In the genomic region with DNA sequence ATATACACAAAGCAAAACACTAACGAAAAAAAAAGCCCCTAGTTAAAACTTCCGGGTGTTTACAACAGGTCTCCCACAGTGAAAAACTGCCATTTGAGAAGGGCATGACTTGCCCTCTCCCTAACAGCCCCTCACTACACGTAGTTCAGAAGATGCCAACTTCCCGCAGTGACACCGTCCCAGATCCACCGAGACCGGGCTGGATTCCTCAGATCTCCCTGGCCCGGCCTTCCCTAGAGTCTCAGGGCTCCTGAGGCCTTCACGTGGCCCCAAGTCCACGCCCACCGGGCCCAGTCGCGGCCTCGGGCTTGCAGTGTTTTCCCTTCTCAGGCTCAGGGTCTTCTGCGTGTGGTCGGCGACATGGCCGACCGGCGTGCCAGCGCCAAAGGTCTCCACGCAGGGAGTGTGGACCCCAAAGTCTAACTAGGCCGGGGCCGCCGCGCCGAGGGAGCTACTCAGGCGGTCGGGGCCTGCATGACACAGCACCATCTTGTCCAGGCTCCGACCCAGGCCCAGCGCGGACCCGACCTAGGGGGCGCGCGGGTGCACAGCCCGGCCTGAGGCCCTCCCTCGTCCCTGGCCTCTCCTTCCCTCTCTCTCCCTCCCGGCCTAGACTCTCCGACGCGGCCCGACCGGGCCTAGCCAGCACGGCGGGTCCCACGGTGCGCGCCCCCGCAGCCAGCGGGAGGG, we compare ENCODE assay signal across 8 mouse cellular contexts. TPM values are rescaled to one million over a fixed set of nuclear protein-coding genes. Genes with fewer than 3 reads are reported as not detected.
A peak's percentile ranks its signal among the peaks of the same experiment; 100 is the strongest.
DNase-seq lines count a peak whose midpoint lies in the region; ATAC-seq lines count a peak whose summit lies in the region.

No protein-coding gene starts in this region.

- WGBS in hindbrain, embryonic 15.5 days = under 1% methylated on average over 47 of the region's 51 CpGs
- WGBS in macrophage (ENCODE audit: missing documents) = under 1% methylated on average over 48 of the region's 51 CpGs

- peak overlapping the region; percentile 88 for H3K9ac ChIP-seq in hindbrain, embryonic 15.5 days

- H3K4me1 ChIP-seq in hindbrain, embryonic 15.5 days (replicated peaks) = peaks cover 29% of the 10 kb centered on the region

- H3K79me2 ChIP-seq in macrophage (ENCODE audit: inconsistent target) = peaks cover 50% of the 10 kb centered on the region

- peak overlapping the region; percentile 81 for H3K4me2 ChIP-seq in hindbrain, embryonic 15.5 days

- peak; percentile 76 for ATAC-seq in hindbrain, embryonic 15.5 days (ENCODE audit: low FRiP score, low read depth)

- H3K36me3 ChIP-seq in hindbrain, embryonic 15.5 days = peaks cover 17% of the 10 kb centered on the region
- peaks cover 10% of the 10 kb centered on the region for H3K36me3 ChIP-seq in macrophage (ENCODE audit: inconsistent target)

- DNase-seq in T-cell, adult 2 months (ENCODE audit: low spot score) = peak; percentile 64
- peak; percentile 63 to 72 for DNase-seq in cerebellum, postnatal 36 days
- DNase-seq in frontal cortex, postnatal 36 days (ENCODE audit: low spot score in 2 of 2) = peak; percentile 65 to 67
- peak; percentile 54 to 69 for DNase-seq in left cerebral cortex, adult 18-20 months (ENCODE audit: low spot score in 2 of 2)
- DNase-seq in retina, postnatal 7 days (ENCODE audit: low read depth, low spot score) = peak; percentile 57
- DNase-seq in urinary bladder, adult 2 months (ENCODE audit: low spot score) = peak; percentile 70

- H3K9me3 ChIP-seq in hindbrain, embryonic 15.5 days = no peaks in the 10 kb centered on the region

- H3K27ac ChIP-seq in hindbrain, embryonic 15.5 days (replicated peaks) = peak overlapping the region; percentile 99
- peak overlapping the region; percentile 51 for H3K27ac ChIP-seq in macrophage

- no peaks in the 10 kb centered on the region for H3K27me3 ChIP-seq in hindbrain, embryonic 15.5 days

- peak overlapping the region; percentile 92 for H3K4me3 ChIP-seq in hindbrain, embryonic 15.5 days
- H3K4me3 ChIP-seq in macrophage (ENCODE audit: inconsistent target) = peak overlapping the region; percentile 87

RNA-seq across cellular contexts. Expression of a gene that starts 0.7 kb away (rescaled TPM):
- polyA plus RNA-seq in hindbrain, embryonic 15.5 days (2015; fragmentation: Nextera tagmentation; extraction: Ambion mirVana) = 469 and 479 TPM in 2 replicates
- 100 to 1,000 TPM; 180 to 185 TPM for total RNA-seq in left cerebral cortex, adult 18-20 months (2021)
- total RNA-seq in macrophage (2018; cell fraction: chromatin; rRNA removed) = 100 to 1,000 TPM; 172 to 367 (median 288) TPM
- 100 to 1,000 TPM; 158 to 277 (median 228) TPM for total RNA-seq in macrophage (2018; cell fraction: cytosol; rRNA removed)
- total RNA-seq in macrophage (2018; cell fraction: nucleus; rRNA removed) = 100 to 1,000 TPM; 165 to 357 (median 254) TPM
- polyA plus RNA-seq in macrophage (2018) = 191 to 290 TPM (median 215 TPM) in 3 replicates
- 176 and 192 TPM in 2 replicates for polyA plus RNA-seq in urinary bladder, adult 2 months (2012; rRNA removed)

RNA-seq across cellular contexts. Expression of a gene that starts 10.7 kb away (rescaled TPM):
- 21.1 and 25.4 TPM in 2 replicates for polyA plus RNA-seq in hindbrain, embryonic 15.5 days (2015; fragmentation: Nextera tagmentation; extraction: Ambion mirVana)
- total RNA-seq in left cerebral cortex, adult 18-20 months (2021) = 10 to 100 TPM; 10.3 to 11.6 TPM
- 10 to 100 TPM in 19 of 26 experiments, 1 to 10 TPM in 7; 2.5 to 44.7 (median 20.7) TPM for total RNA-seq in macrophage (2018; cell fraction: chromatin; rRNA removed)
- 10 to 100 TPM in 6 of 26 experiments, 1 to 10 TPM in 20; 5.5 to 11.2 (median 8.3) TPM for total RNA-seq in macrophage (2018; cell fraction: cytosol; rRNA removed)
- 10 to 100 TPM in 16 of 26 experiments, 1 to 10 TPM in 10; 3.3 to 28.6 (median 18.6) TPM for total RNA-seq in macrophage (2018; cell fraction: nucleus; rRNA removed)
- 4.6 to 9.0 TPM (median 7.8 TPM) in 3 replicates for polyA plus RNA-seq in macrophage (2018)
- 9.5 and 11.6 TPM in 2 replicates for polyA plus RNA-seq in urinary bladder, adult 2 months (2012; rRNA removed)

RNA-seq across cellular contexts. Expression of a gene that starts 26.0 kb away (rescaled TPM):
- 28.9 and 29.6 TPM in 2 replicates for polyA plus RNA-seq in hindbrain, embryonic 15.5 days (2015; fragmentation: Nextera tagmentation; extraction: Ambion mirVana)
- 10 to 100 TPM; 24.1 to 25.4 TPM for total RNA-seq in left cerebral cortex, adult 18-20 months (2021)
- 10 to 100 TPM in 21 of 26 experiments, 1 to 10 TPM in 5; 5.2 to 38.0 (median 19.7) TPM for total RNA-seq in macrophage (2018; cell fraction: chromatin; rRNA removed)
- total RNA-seq in macrophage (2018; cell fraction: cytosol; rRNA removed) = 1 to 10 TPM; 3.6 to 7.9 (median 5.3) TPM
- 10 to 100 TPM in 25 of 26 experiments, 1 to 10 TPM in 1; 6.2 to 33.9 (median 18.6) TPM for total RNA-seq in macrophage (2018; cell fraction: nucleus; rRNA removed)
- 2.5 to 5.6 TPM (median 4.2 TPM) in 3 replicates for polyA plus RNA-seq in macrophage (2018)
- polyA plus RNA-seq in urinary bladder, adult 2 months (2012; rRNA removed) = 12.7 and 13.1 TPM in 2 replicates

RNA-seq across cellular contexts. Expression of a gene that starts 30.2 kb away (rescaled TPM):
- 0.41 and 0.68 TPM in 2 replicates for polyA plus RNA-seq in hindbrain, embryonic 15.5 days (2015; fragmentation: Nextera tagmentation; extraction: Ambion mirVana)
- not detected for total RNA-seq in left cerebral cortex, adult 18-20 months (2021)
- total RNA-seq in macrophage (2018; cell fraction: chromatin; rRNA removed) = not detected
- total RNA-seq in macrophage (2018; cell fraction: cytosol; rRNA removed) = under 1 TPM in 1 of 26 experiments, not detected in 25; 0.10 TPM
- total RNA-seq in macrophage (2018; cell fraction: nucleus; rRNA removed) = not detected
- polyA plus RNA-seq in macrophage (2018) = 0.24 TPM in 1 of 3 replicates, not detected in the others
- not detected in 2 replicates for polyA plus RNA-seq in urinary bladder, adult 2 months (2012; rRNA removed)

RNA-seq across cellular contexts. Expression of a gene that starts 31.9 kb away (rescaled TPM):
- 227 and 236 TPM in 2 replicates for polyA plus RNA-seq in hindbrain, embryonic 15.5 days (2015; fragmentation: Nextera tagmentation; extraction: Ambion mirVana)
- 100 to 1,000 TPM; 104 to 113 TPM for total RNA-seq in left cerebral cortex, adult 18-20 months (2021)
- total RNA-seq in macrophage (2018; cell fraction: chromatin; rRNA removed) = 10 to 100 TPM; 12.1 to 49.8 (median 30.2) TPM
- total RNA-seq in macrophage (2018; cell fraction: cytosol; rRNA removed) = 10 to 100 TPM; 23.9 to 43.6 (median 34.7) TPM
- 10 to 100 TPM; 10.9 to 33.0 (median 21.7) TPM for total RNA-seq in macrophage (2018; cell fraction: nucleus; rRNA removed)
- polyA plus RNA-seq in macrophage (2018) = 35.0 to 52.0 TPM (median 48.6 TPM) in 3 replicates
- polyA plus RNA-seq in urinary bladder, adult 2 months (2012; rRNA removed) = 72.2 and 94.8 TPM in 2 replicates

Comparison
In these comparisons a context has a peak if more than half of its experiments do, and no peak if none do; other contexts are left out.
1. Peak in every context shown above with its lines: DNase-seq, ATAC-seq, H3K4me3 ChIP-seq and H3K27ac ChIP-seq.